Mouse (Mus musculus) heart, postnatal 0 days (tissue): Measurements from ENCODE around the gene Ctbs. TPM values are rescaled to one million over a fixed set of nuclear protein-coding genes. Genes with fewer than 3 reads are reported as not detected.

Experiments used
- ATAC-seq: fragments of 200-750 bp; cut with Nextera tagmentation; 2 replicates; pipeline ENCODE4 v1.8.0; 2017; ENCODE audit warnings: low read depth, moderate number of reproducible peaks, moderate library complexity; ENCODE audit not compliant: insufficient read depth
- DNase-seq: peaks from one replicate; pipeline ENCODE4 v3.0.0-alpha.2; 2016; ENCODE audit warnings: low spot score
- H3K27ac ChIP-seq: fragments of 300-500 bp; sonication (generic); 2 replicates; pipeline ENCODE4 v1.5.1; 2014; ENCODE audit warnings: low read depth, mild to moderate bottlenecking
- H3K27me3 ChIP-seq: fragments of 300-500 bp; sonication (generic); 2 replicates; pipeline ENCODE4 v1.6.1; 2014; ENCODE audit warnings: low read length, mixed read lengths; ENCODE audit not compliant: control insufficient read depth, insufficient read depth
- H3K36me3 ChIP-seq: fragments of 300-500 bp; sonication (generic); replicated peaks from 2 replicates; pipeline ENCODE4 v1.6.1; 2014; ENCODE audit warnings: low read length, mixed read lengths; ENCODE audit not compliant: control insufficient read depth, insufficient read depth
- H3K4me1 ChIP-seq: fragments of 300-500 bp; sonication (generic); 2 replicates; pipeline ENCODE4 v1.6.1; 2014; ENCODE audit warnings: antibody characterized with exemption; ENCODE audit not compliant: control insufficient read depth, insufficient read depth
- H3K4me2 ChIP-seq: fragments of 300-500 bp; sonication (generic); 2 replicates; pipeline ENCODE4 v1.6.1; 2014; ENCODE audit warnings: low read depth, mild to moderate bottlenecking, low read length, moderate library complexity
- H3K4me3 ChIP-seq: fragments of 300-500 bp; sonication (generic); 2 replicates; pipeline ENCODE4 v1.5.1; 2014; ENCODE audit warnings: low read depth, low read length
- H3K9ac ChIP-seq: fragments of 300-500 bp; sonication (generic); replicated peaks from 2 replicates; pipeline ENCODE4 v1.6.1; 2014; ENCODE audit warnings: low read depth, low read length, mixed read lengths
- H3K9me3 ChIP-seq: fragments of 300-500 bp; sonication (generic); replicated peaks from 2 replicates; pipeline ENCODE4 v1.6.1; 2016; ENCODE audit warnings: low read length; ENCODE audit not compliant: control insufficient read depth
- CTCF ChIP-seq: IDR thresholded peaks from 2 replicates; pipeline ENCODE4 v1.5.1; 2016; ENCODE audit warnings: antibody characterized with exemption, control low read depth, low read depth
- EP300 ChIP-seq: IDR thresholded peaks from 2 replicates; pipeline ENCODE4 v1.6.1; 2016; ENCODE audit warnings: antibody characterized with exemption, low read depth
- WGBS: fragments of 180-500 bp; shearing (Covaris S2); extraction: QIAGEN DNeasy Blood & Tissue Kit; methylation state at CpG from one replicate; pipeline ENCODE4 v1.1.7; 2014; 5-methylcytosine and 5-hydroxymethylcytosine counted together
- polyA plus RNA-seq: library from polyadenylated mRNA; unstranded; fragments of >200 nt; fragmentation: Nextera tagmentation; extraction: Ambion mirVana; gene quantifications from 2 replicates; pipeline ENCODE4 v1.2.1, GENCODE M21; 2015
- total RNA-seq: library from RNA; depleted of rRNA; stranded (reverse); fragments of >200 nt; gene quantifications from 2 replicates; pipeline ENCODE4 v1.2.3, GENCODE M21; 2014; ENCODE audit warnings: low replicate concordance

The Ctbs gene
- total and polyA plus RNA-seq, 2 experiments from 2014 or later = 4.2 to 6.6 TPM

DNA sequence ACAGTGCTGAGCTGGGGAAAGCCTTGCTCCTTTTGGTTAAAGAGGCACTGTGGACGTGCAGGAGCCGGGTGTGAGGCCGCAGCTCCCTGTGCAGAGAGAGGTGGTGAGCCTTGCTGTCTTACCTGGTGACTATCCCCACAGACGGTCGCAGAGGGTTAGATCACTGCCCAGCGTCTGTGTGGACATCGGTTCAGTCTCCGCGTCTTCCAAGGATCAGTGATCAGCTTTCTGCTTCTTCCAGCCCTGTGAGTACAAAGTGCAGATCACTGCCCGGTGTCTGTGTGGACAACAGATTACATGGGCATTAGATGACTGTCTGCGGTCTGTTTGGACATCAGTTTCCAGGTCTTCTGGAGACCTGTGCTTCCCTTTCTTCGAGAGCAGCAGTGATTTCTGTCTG is 35.0 kb upstream of the Ctbs start:
- Histone ChIP-seq H3K27me3 (no peaks in the 10 kb centered on the region), H3K9me3 (no peaks in the 10 kb centered on the region), H3K4me1 (0 out of 2 replicates have a peak, but pooled peaks cover 3% of the 10 kb centered on the region), H3K36me3 (peaks cover 12% of the 10 kb centered on the region), H3K27ac (no peak overlapping the region), H3K9ac (no peak overlapping the region), H3K4me3 (no peak overlapping the region), H3K4me2 (no peak overlapping the region)
- TF ChIP-seq CTCF = no peak
- TF ChIP-seq EP300 = no peak
- DNase-seq (no peak), ATAC-seq (no peak)
- WGBS = 91% methylated on average over 12 of the region's 12 CpGs

DNA sequence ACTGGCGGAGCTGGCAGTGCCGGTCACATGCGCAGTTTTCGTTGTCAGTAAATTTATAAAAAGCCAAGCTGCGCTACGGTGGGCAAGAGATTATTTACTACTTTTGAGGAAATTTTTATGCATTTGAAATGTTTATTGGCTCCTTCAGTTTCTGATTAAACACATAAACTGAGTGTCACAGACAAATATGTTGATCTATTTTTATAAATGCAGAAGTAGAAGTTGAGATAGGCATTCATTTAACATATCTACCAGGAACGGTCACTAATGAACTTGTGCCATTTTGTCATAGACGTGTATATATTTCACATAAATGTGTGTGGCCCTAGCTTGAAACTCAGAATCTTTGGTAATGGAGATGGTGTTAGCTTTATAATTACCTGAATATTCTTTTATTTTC is 31.7 kb upstream of the Ctbs start:
- H3K4me2 ChIP-seq = no peak overlapping the region
- 95% methylated on average over 8 of the region's 8 CpGs for WGBS
- TF ChIP-seq CTCF = no peak
- no peak for TF ChIP-seq EP300
- no peak overlapping the region for H3K27ac ChIP-seq
- H3K4me3 ChIP-seq = no peak overlapping the region
- no peak for DNase-seq
- no peaks in the 10 kb centered on the region for H3K4me1 ChIP-seq
- no peak overlapping the region for H3K9ac ChIP-seq
- no peaks in the 10 kb centered on the region for H3K9me3 ChIP-seq
- ATAC-seq = no peak
- peaks cover 14% of the 10 kb centered on the region for H3K36me3 ChIP-seq
- H3K27me3 ChIP-seq = no peaks in the 10 kb centered on the region

DNA sequence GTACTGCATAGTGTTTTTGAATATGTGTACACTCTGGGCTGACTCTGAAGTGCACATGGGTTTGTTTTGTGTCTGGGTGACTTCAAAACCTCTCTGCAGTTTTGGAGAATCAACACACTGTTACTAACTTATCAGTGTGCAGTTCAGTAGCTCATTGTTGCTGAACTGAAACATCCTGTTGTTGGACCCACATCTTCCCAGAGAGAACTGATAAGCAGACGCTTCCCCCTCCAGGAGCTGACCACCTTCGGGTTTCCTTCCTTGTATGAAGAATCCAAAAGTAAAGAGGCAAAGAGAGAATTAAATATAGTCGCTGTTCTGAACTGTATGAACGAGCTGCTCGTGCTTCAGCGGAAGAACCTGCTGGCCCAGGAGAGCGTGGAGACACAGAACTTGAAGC is 30.7 kb upstream of the Ctbs start:
- H3K4me3 ChIP-seq = no peak overlapping the region
- H3K27me3 ChIP-seq = no peaks in the 10 kb centered on the region
- WGBS = 60% methylated on average over 7 of the region's 7 CpGs
- H3K27ac ChIP-seq = peak overlapping the region; percentile 36; the same call in 1 of the 2 replicates
- ATAC-seq = no peak; the same call in 1 of the 2 replicates
- peaks cover 14% of the 10 kb centered on the region for H3K36me3 ChIP-seq
- no peak for TF ChIP-seq EP300
- TF ChIP-seq CTCF = no peak
- H3K4me2 ChIP-seq = no peak overlapping the region
- no peak overlapping the region for H3K9ac ChIP-seq
- H3K9me3 ChIP-seq = no peaks in the 10 kb centered on the region
- H3K4me1 ChIP-seq = no peaks in the 10 kb centered on the region
- DNase-seq = no peak

DNA sequence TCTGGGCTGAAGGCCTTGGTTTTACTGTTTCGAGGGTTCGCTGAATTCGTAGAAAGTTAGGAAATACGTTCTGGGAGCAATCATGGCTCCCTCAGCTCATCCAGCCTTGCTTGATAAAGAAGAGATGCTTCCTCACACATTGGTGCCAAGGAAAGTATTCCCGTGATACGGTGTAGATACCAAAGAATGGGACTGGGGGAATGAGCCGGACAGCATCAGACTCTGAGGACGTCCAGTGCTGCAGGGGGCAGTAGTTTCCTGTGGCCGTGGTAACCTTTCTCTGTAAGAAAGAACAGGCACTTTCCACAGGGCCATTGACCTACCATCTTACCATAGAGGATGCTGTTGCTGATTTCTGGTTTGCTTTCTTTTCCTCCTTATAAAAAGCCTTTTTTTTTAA is 30.1 kb upstream of the Ctbs start:
- 77% methylated on average over 9 of the region's 9 CpGs for WGBS
- Histone ChIP-seq H3K9me3 (no peaks in the 10 kb centered on the region), H3K27ac (peak overlapping the region; percentile 36; the same call in 1 of the 2 replicates), H3K36me3 (peaks cover 14% of the 10 kb centered on the region), H3K27me3 (no peaks in the 10 kb centered on the region), H3K4me3 (no peak overlapping the region), H3K4me1 (no peaks in the 10 kb centered on the region), H3K9ac (no peak overlapping the region), H3K4me2 (no peak overlapping the region)
- DNase-seq (peak; percentile 16), ATAC-seq (no peak)
- no peak for TF ChIP-seq EP300
- peak; percentile 1; the same call in 1 of the 2 replicates for TF ChIP-seq CTCF

DNA sequence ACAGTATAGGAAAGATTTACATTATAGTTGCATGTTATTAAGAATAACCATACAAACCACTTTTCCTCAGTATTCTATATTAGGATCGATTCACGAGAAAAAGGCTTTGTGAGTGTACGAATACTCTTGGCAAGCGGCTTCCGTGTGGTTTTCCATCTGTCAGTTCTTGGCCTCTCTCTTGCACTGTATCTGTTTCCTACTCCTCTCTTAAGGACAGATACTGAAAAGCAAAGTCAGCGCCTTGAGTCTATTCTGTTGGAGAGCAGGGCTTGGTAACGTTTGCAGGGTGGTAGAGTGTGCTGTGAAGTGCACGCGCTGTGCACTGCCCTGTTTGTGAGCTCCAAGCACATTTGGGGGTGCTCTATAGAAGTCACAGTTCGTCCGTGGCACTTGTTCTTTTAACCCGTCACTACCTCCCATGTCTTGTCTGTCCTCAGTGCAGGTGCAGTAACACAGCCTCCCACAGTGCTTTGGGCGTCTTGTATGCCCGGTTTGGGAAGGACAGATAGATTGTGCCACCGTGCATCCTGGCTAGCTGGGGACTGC is 29.5 kb upstream of the Ctbs start:
- Histone ChIP-seq H3K4me1 (no peaks in the 10 kb centered on the region), H3K4me2 (no peak overlapping the region), H3K36me3 (peaks cover 14% of the 10 kb centered on the region), H3K9me3 (no peaks in the 10 kb centered on the region), H3K27ac (no peak overlapping the region), H3K27me3 (no peaks in the 10 kb centered on the region), H3K9ac (no peak overlapping the region), H3K4me3 (no peak overlapping the region)
- ATAC-seq (no peak), DNase-seq (no peak)
- TF ChIP-seq CTCF = no peak
- no peak for TF ChIP-seq EP300
- 82% methylated on average over 15 of the region's 15 CpGs for WGBS

DNA sequence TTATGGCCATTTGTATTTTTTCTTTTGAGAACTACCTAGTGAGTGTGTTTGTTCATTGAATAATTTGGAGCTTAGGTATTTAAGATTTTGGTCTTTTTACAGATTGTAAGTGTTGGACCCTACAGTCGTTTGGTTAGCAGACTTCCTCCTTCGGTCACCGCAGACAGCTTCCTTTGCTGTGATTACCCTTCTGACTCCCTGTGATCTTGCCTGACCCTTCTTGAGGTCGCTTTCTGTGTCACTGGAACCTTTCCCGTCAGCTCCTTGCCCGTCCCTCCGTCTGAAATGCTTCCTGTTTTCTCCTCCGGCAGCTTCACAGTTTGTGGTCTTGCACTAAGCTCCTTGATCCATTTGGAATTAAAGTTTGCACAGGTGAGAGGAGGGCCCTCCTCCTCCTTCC is 27.8 kb upstream of the Ctbs start:
- H3K27ac ChIP-seq = no peak overlapping the region
- no peak overlapping the region for H3K4me2 ChIP-seq
- no peak overlapping the region for H3K9ac ChIP-seq
- no peak overlapping the region for H3K4me3 ChIP-seq
- ATAC-seq (no peak), DNase-seq (no peak)
- H3K36me3 ChIP-seq = peaks cover 20% of the 10 kb centered on the region
- no peaks in the 10 kb centered on the region for H3K4me1 ChIP-seq
- H3K9me3 ChIP-seq = no peaks in the 10 kb centered on the region
- no peaks in the 10 kb centered on the region for H3K27me3 ChIP-seq
- TF ChIP-seq CTCF = no peak
- no peak for TF ChIP-seq EP300
- 56% methylated on average over 8 of the region's 8 CpGs for WGBS
